Mouse (Mus musculus): ENCODE data around the gene Ank2.

GRCm38 (mm10) chr3:126962326-126962725, 536.8 kb downstream of the Ank2 start:
- TF ChIP-seq CTCF (IDR thresholded peaks at IDR 0.05; ENCODE audit: low read depth, low read length) = no peak
- TF ChIP-seq TAL1 (conservative IDR thresholded peaks at IDR 0.05; ENCODE audit: low read depth, low read length) = no peak
- no peak for TF ChIP-seq GATA1 (IDR thresholded peaks at IDR 0.05; ENCODE audit: borderline replicate concordance, low read length)
- no peak for TF ChIP-seq POLR2AphosphoS5 (IDR thresholded peaks at IDR 0.05; ENCODE audit: insufficient replicate concordance, low read depth, low read length)
- TF ChIP-seq GATA2 (IDR thresholded peaks at IDR 0.05; ENCODE audit: borderline replicate concordance, low read depth, low read length) = no peak

Data from G1E (cell line).